Mouse (Mus musculus) MEL-GATA-1-ER (cell line): ENCODE results near the gene Agr3.
A peak's percentile ranks its signal among the peaks of the same experiment; 100 is the strongest.

Experiments used
- DNase-seq: peaks from one replicate; pipeline ENCODE4 v3.0.0-alpha.2; 2012; ENCODE audit warnings: low read depth; ENCODE audit errors: extremely low read depth

Agr3 gene

GRCm38 (mm10) chr12:35925402-35925801 is at the start of gene Agr3:
Agr3 (plus strand) TSS chr12:35925620.
- DNase-seq: no peak

GRCm38 (mm10) chr12:35884892-35885558 is 40.4 kb upstream of the Agr3 start:
- peak; percentile 25 for DNase-seq

- peak; percentile 32 for DNase-seq
Measured at GRCm38 (mm10) chr12:35889383-35889782, 36.0 kb upstream of the Agr3 start.

GRCm38 (mm10) chr12:35890756-35891155 is 34.7 kb upstream of the Agr3 start:
- no peak for DNase-seq

GRCm38 (mm10) chr12:35894304-35894900 is 31.0 kb upstream of the Agr3 start:
- DNase-seq: no peak

GRCm38 (mm10) chr12:35895875-35896763 is 29.3 kb upstream of the Agr3 start:
- DNase-seq: peak; percentile 41

- DNase-seq: no peak
Measured at GRCm38 (mm10) chr12:35896764-35897282, 28.6 kb upstream of the Agr3 start.

- DNase-seq: no peak
Measured at GRCm38 (mm10) chr12:35910632-35911031, 14.8 kb upstream of the Agr3 start.

- no peak for DNase-seq
Measured at GRCm38 (mm10) chr12:35915813-35916212, 9.6 kb upstream of the Agr3 start.

GRCm38 (mm10) chr12:35916467-35916866 is 9.0 kb upstream of the Agr3 start:
- no peak for DNase-seq

- no peak for DNase-seq
Measured at GRCm38 (mm10) chr12:35918031-35918430, 7.4 kb upstream of the Agr3 start.

- no peak for DNase-seq
Measured at GRCm38 (mm10) chr12:35927804-35928203, 2.4 kb downstream of the Agr3 start.

- no peak for DNase-seq
Measured at GRCm38 (mm10) chr12:35932816-35933215, 7.4 kb downstream of the Agr3 start.

- no peak for DNase-seq
Measured at GRCm38 (mm10) chr12:35951757-35952156, 26.3 kb downstream of the Agr3 start.

GRCm38 (mm10) chr12:35957235-35957634 is 31.8 kb downstream of the Agr3 start:
- DNase-seq: peak; percentile 43

GRCm38 (mm10) chr12:35966098-35966767 is 40.8 kb downstream of the Agr3 start:
- DNase-seq: peak; percentile 93

- DNase-seq: no peak
Measured at GRCm38 (mm10) chr12:35966768-35967141, 41.3 kb downstream of the Agr3 start.

- DNase-seq: no peak
Measured at GRCm38 (mm10) chr12:35975898-35976297, 50.5 kb downstream of the Agr3 start.

GRCm38 (mm10) chr12:35977633-35978246 is 52.3 kb downstream of the Agr3 start:
- no peak for DNase-seq

- DNase-seq: no peak
Measured at GRCm38 (mm10) chr12:35979625-35980024, 54.2 kb downstream of the Agr3 start.
